Mouse (Mus musculus) kidney, embryonic 14.5 days (tissue): ENCODE results near the gene Zfp760. TPM values are rescaled to one million over a fixed set of nuclear protein-coding genes. Genes with fewer than 3 reads are reported as not detected.
"Not testable (repeated sequence)": the region's sequence is repeated elsewhere in the genome, so short reads cannot be mapped to it uniquely, and the experiment has no call there.

Experiments used
- ATAC-seq: fragments of 200-750 bp; cut with Nextera tagmentation; 2 replicates; pipeline ENCODE4 v1.8.0; 2017; ENCODE audit warnings: moderate number of reproducible peaks, mild to moderate bottlenecking, moderate TSS enrichment, moderate library complexity; ENCODE audit not compliant: low FRiP score, low TSS enrichment
- H3K27ac ChIP-seq: fragments of 300-500 bp; sonication (generic); 2 replicates; pipeline ENCODE4 v1.5.1; 2014; ENCODE audit warnings: low read depth, mild to moderate bottlenecking, low read length, moderate library complexity, mixed read lengths
- H3K27me3 ChIP-seq: fragments of 300-500 bp; sonication (generic); 2 replicates; pipeline ENCODE4 v1.6.1; 2014; ENCODE audit warnings: mild to moderate bottlenecking, low read length; ENCODE audit not compliant: control insufficient read depth, insufficient read depth
- H3K36me3 ChIP-seq: fragments of 300-500 bp; sonication (generic); 2 replicates; pipeline ENCODE4 v1.6.1; 2014; ENCODE audit warnings: low read length, mixed read lengths; ENCODE audit not compliant: control insufficient read depth, insufficient read depth
- H3K4me1 ChIP-seq: fragments of 300-500 bp; sonication (generic); 2 replicates; pipeline ENCODE4 v1.6.1; 2014; ENCODE audit warnings: low read length, mixed read lengths; ENCODE audit not compliant: control insufficient read depth, insufficient read depth
- H3K4me2 ChIP-seq: fragments of 300-500 bp; sonication (generic); replicated peaks from 2 replicates; pipeline ENCODE4 v1.6.1; 2014; ENCODE audit warnings: low read depth, mild to moderate bottlenecking, low read length
- H3K4me3 ChIP-seq: fragments of 300-500 bp; sonication (generic); 2 replicates; pipeline ENCODE4 v1.5.1; 2014; ENCODE audit warnings: mild to moderate bottlenecking, low read length
- H3K9ac ChIP-seq: fragments of 300-500 bp; sonication (generic); 2 replicates; pipeline ENCODE4 v1.6.1; 2014; ENCODE audit warnings: low read depth, mild to moderate bottlenecking, low read length, moderate library complexity
- H3K9me3 ChIP-seq: fragments of 300-500 bp; sonication (generic); 2 replicates; pipeline ENCODE4 v1.6.1; 2016; ENCODE audit warnings: low read length; ENCODE audit not compliant: control insufficient read depth
- WGBS: fragments of 180-500 bp; shearing (Covaris S2); extraction: QIAGEN DNeasy Blood & Tissue Kit; methylation state at CpG from one replicate; pipeline ENCODE4 v1.1.7; 2014; 5-methylcytosine and 5-hydroxymethylcytosine counted together
- polyA plus RNA-seq: library from polyadenylated mRNA; unstranded; fragments of >200 nt; fragmentation: Nextera tagmentation; extraction: Ambion mirVana; gene quantifications from 2 replicates; pipeline ENCODE4 v1.2.1, GENCODE M21; 2014

The Zfp760 gene
- 12.9 and 18.4 TPM in 2 replicates for polyA plus RNA-seq

- 6% methylated on average over 26 of the region's 26 CpGs for WGBS
- no peaks in the 10 kb centered on the region; the same call in 1 of the 2 replicates for H3K9me3 ChIP-seq
- ATAC-seq: peak; percentile 99
- H3K9ac ChIP-seq: peak within 1 kb of the TSS; percentile 67
- H3K4me2 ChIP-seq: peak within 1 kb of the TSS; percentile 46
- H3K27ac ChIP-seq: peak within 1 kb of the TSS; percentile 96
- H3K36me3 ChIP-seq: peaks cover 9% of the 10 kb centered on the region
- H3K4me3 ChIP-seq: peak within 1 kb of the TSS; percentile 63
- H3K27me3 ChIP-seq: no peaks in the 10 kb centered on the region
- H3K4me1 ChIP-seq: peaks cover 7% of the 10 kb centered on the region; the same call in 1 of the 2 replicates
These were observed at the start of gene Zfp760 for GRCm38 (mm10) chr17:21707343-21707996. TSS of gene Zfp760 (plus strand) at chr17:21707741.

GRCm38 (mm10) chr17:21678826-21679225, 28.7 kb upstream of the Zfp760 start:
- ATAC-seq, H3K4me3 ChIP-seq, H3K27ac ChIP-seq, H3K9me3 ChIP-seq, H3K27me3 ChIP-seq, H3K36me3 ChIP-seq, H3K9ac ChIP-seq, H3K4me2 ChIP-seq, H3K4me1 ChIP-seq: not testable (repeated sequence)
- 5% methylated on average over 1 of the region's 1 CpGs for WGBS

GRCm38 (mm10) chr17:21679273-21680018, 28.1 kb upstream of the Zfp760 start:
- peak; percentile 100 for ATAC-seq
- Histone ChIP-seq H3K4me1 (no peaks in the 10 kb centered on the region), H3K4me3 (peak overlapping the region; percentile 42), H3K27ac (no peak overlapping the region; the same call in 1 of the 2 replicates), H3K9me3 (no peaks in the 10 kb centered on the region), H3K9ac (peak overlapping the region; percentile 31; the same call in 1 of the 2 replicates), H3K4me2 (peak overlapping the region; percentile 44), H3K27me3 (no peaks in the 10 kb centered on the region), H3K36me3 (no peaks in the 10 kb centered on the region)
- WGBS: 3% methylated on average over 9 of the region's 9 CpGs

DNA sequence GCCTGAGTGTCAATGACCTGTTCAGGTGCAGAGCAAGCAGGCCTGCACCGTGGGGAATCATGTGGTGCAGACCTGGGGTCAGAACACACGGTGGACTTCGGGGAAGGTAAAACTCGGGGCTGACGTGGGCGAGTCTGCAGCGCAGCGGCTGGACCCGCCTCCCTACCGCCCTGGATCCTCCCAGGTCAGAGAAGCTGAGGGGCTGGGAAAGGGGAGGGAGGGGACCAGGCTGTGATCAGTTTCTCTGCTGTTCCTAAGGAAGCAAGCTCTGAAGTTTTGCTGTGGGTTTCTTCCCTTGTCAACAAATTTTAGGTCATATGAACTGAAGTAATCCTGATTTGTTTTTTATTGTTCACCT, 27.5 kb upstream of the Zfp760 start:
- Histone ChIP-seq H3K4me2 (peak overlapping the region; percentile 44), H3K4me3 (peak overlapping the region; percentile 42), H3K9ac (peak overlapping the region; percentile 31; the same call in 1 of the 2 replicates)
- not testable (repeated sequence) for H3K9me3 ChIP-seq, H3K4me1 ChIP-seq, H3K27ac ChIP-seq, H3K27me3 ChIP-seq, H3K36me3 ChIP-seq
- 2% methylated on average over 9 of the region's 10 CpGs for WGBS
- ATAC-seq: peak; percentile 94

DNA sequence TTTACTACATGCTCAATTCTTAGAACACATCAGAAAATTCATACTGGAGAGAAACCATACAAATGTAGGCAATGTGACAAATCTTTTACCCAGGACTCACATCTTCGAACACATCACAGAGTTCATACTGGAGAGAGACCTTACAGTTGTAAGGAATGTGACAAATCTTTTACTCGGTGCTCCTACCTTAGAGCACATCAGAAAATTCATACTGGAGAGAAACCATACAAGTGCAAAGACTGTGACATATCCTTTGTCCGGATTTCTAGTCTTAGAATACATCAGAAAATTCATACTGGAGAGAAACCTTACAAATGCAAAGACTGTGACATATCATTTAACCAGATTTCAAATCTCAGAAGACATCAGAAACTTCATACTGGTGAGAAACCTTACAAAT, 16.0 kb upstream of the Zfp760 start, which contains the start of gene Gm10226:
Gm10226 (plus strand) TSS at position 301 of the 400 bp plus-strand sequence.
- Histone ChIP-seq H3K36me3 (peaks cover 4% of the 10 kb centered on the region; the same call in 1 of the 2 replicates), H3K27ac (no peak within 1 kb of the TSS), H3K4me2 (no peak within 1 kb of the TSS), H3K27me3 (no peaks in the 10 kb centered on the region), H3K4me1 (no peaks in the 10 kb centered on the region), H3K4me3 (no peak within 1 kb of the TSS), H3K9me3 (no peaks in the 10 kb centered on the region), H3K9ac (no peak within 1 kb of the TSS)
- ATAC-seq: no peak
- WGBS: 93% methylated on average over 3 of the region's 3 CpGs

DNA sequence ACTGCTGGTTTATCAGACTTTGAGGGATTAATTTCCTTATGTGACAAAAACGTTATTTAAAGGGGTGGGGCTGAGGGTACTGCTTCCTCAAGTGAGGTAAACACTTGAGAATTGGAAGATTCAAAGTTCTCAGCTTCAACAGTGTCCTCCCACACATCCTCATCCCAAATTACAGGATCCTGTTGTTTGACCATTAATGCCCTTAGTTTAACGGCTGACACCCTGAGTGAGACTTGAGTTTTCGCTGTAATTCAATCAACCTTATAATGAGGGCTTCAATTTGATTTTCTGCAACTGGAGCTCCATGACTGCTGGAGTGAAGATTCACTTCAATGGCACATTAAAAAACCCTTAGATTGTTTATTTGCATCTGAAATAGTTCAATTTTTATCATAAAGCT, 14.2 kb upstream of the Zfp760 start:
- Histone ChIP-seq H3K36me3 (peaks cover 4% of the 10 kb centered on the region; the same call in 1 of the 2 replicates), H3K9me3 (no peaks in the 10 kb centered on the region), H3K27ac (no peak overlapping the region), H3K9ac (no peak overlapping the region), H3K4me3 (no peak overlapping the region), H3K4me1 (no peaks in the 10 kb centered on the region), H3K4me2 (no peak overlapping the region), H3K27me3 (no peaks in the 10 kb centered on the region)
- 42% methylated on average over 3 of the region's 3 CpGs for WGBS
- ATAC-seq: no peak

DNA sequence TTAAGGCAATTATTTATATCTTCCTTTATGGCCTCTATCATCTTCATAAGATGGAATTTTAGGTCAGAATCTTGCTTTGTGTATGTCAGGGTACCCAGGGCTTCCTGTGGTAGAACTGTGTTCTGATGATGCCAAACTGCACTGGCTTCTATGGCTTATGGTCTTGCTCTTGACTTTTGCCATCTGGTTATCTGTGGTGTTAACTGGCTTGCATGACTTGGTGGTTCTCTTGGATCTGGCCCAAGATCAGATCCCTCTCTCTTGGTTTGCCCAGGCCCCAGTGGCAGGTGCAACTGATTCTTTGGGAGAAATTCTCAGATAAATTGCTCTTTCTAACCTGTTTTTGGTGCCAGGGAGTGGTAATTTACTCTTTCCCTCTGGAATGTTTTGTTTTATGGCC, 11.5 kb upstream of the Zfp760 start:
- no peak overlapping the region for H3K27ac ChIP-seq
- no peak overlapping the region for H3K4me2 ChIP-seq
- H3K27me3 ChIP-seq: no peaks in the 10 kb centered on the region
- H3K9ac ChIP-seq: no peak overlapping the region
- no peaks in the 10 kb centered on the region for H3K4me1 ChIP-seq
- H3K9me3 ChIP-seq: no peaks in the 10 kb centered on the region
- no peak overlapping the region for H3K4me3 ChIP-seq
- no peak for ATAC-seq
- peaks cover 2% of the 10 kb centered on the region; the same call in 1 of the 2 replicates for H3K36me3 ChIP-seq

GRCm38 (mm10) chr17:21702281-21703240, 5.0 kb upstream of the Zfp760 start:
- no peak overlapping the region for H3K27ac ChIP-seq
- no peak overlapping the region for H3K9ac ChIP-seq
- no peak overlapping the region for H3K4me3 ChIP-seq
- H3K4me1 ChIP-seq: no peaks in the 10 kb centered on the region
- H3K4me2 ChIP-seq: no peak overlapping the region
- no peak for ATAC-seq
- H3K27me3 ChIP-seq: no peaks in the 10 kb centered on the region
- WGBS: 51% methylated on average over 5 of the region's 5 CpGs
- no peaks in the 10 kb centered on the region for H3K36me3 ChIP-seq
- H3K9me3 ChIP-seq: no peaks in the 10 kb centered on the region; the same call in 1 of the 2 replicates
